Mouse (Mus musculus) G1E (cell line): ENCODE measurements around the gene Rem2. TPM values are rescaled to one million over a fixed set of nuclear protein-coding genes. Genes with fewer than 3 reads are reported as not detected.

ENCODE experiments used
- ATAC-seq: 2 replicates; pipeline ENCODE4 v1.8.0; 2016; ENCODE audit warnings: mild to moderate bottlenecking; ENCODE audit not compliant: insufficient number of reproducible peaks, poor library complexity, low FRiP score, severe bottlenecking; ENCODE audit errors: extremely low read depth
- DNase-seq: peaks from one replicate; pipeline ENCODE4 v3.0.0; 2012; ENCODE audit warnings: low spot score
- H3K27me3 ChIP-seq: 2 replicates; pipeline ENCODE4 v1.6.1; 2012; ENCODE audit warnings: mild to moderate bottlenecking, low read length, inconsistent platforms; ENCODE audit not compliant: insufficient read depth
- H3K36me3 ChIP-seq: replicated peaks from 2 replicates; pipeline ENCODE3; 2012; ENCODE audit warnings: mild to moderate bottlenecking, inconsistent platforms
- H3K4me1 ChIP-seq: 2 replicates; pipeline ENCODE4 v1.6.1; 2012; ENCODE audit warnings: low read depth, low read length, inconsistent platforms, mixed read lengths; ENCODE audit not compliant: insufficient read depth
- H3K4me3 ChIP-seq: 2 replicates; pipeline ENCODE4 v1.5.1; 2012; ENCODE audit warnings: low read depth, mild to moderate bottlenecking, inconsistent platforms, low read length, moderate library complexity, mixed read lengths
- H3K9me3 ChIP-seq: replicated peaks from 2 replicates; pipeline ENCODE4 v1.6.1; 2012; ENCODE audit warnings: inconsistent platforms
- CTCF ChIP-seq: IDR thresholded peaks from 2 replicates; pipeline ENCODE4 v1.5.1; 2012; ENCODE audit warnings: low read depth, low read length, inconsistent platforms, mixed read lengths
- GATA1 ChIP-seq: IDR thresholded peaks from 2 replicates; pipeline ENCODE4 v1.6.1; 2012; ENCODE audit warnings: borderline replicate concordance, low read length, inconsistent platforms, mixed read lengths
- GATA2 ChIP-seq: IDR thresholded peaks from 2 replicates; pipeline ENCODE4 v1.6.1; 2012; ENCODE audit warnings: low read depth, low read length, inconsistent platforms, borderline replicate concordance
- POLR2AphosphoS5 ChIP-seq: IDR thresholded peaks from 2 replicates; pipeline ENCODE4 v1.6.1; 2012; ENCODE audit warnings: low read depth, low read length, inconsistent platforms; ENCODE audit not compliant: insufficient replicate concordance
- TAL1 ChIP-seq: conservative IDR thresholded peaks from 2 replicates; pipeline ENCODE4 v1.6.1; 2012; ENCODE audit warnings: low read depth, low read length, inconsistent platforms, mixed read lengths
- polyA plus RNA-seq: library from polyadenylated mRNA; stranded (reverse); fragments of >175 nt; gene quantifications from 2 replicates; pipeline ENCODE4 v1.2.3, GENCODE M21; 2012
- total RNA-seq, 2 experiments: library from RNA; stranded (forward) in 1 of 2; stranded (reverse) in 1 of 2; fragments of 200-1000 nt in 1 of 2; fragments of >200 nt in 1 of 2; fragmentation: Nextera tagmentation in 1 of 2; gene quantifications; 2 replicates each; pipeline ENCODE4 v1.2.3; 2014 to 2017

Gene Rem2
- total RNA-seq (2014; fragmentation: Nextera tagmentation): not detected in 2 replicates
- not detected in 2 replicates for total RNA-seq (2017)
- 0.06 and 0.08 TPM in 2 replicates for polyA plus RNA-seq

- peaks cover 57% of the 10 kb centered on the region for H3K27me3 ChIP-seq
- no peak within 1 kb of the TSS for H3K4me3 ChIP-seq
- H3K36me3 ChIP-seq: peaks cover 10% of the 10 kb centered on the region
- TF ChIP-seq CTCF: no peak
- H3K4me1 ChIP-seq: peaks cover 8% of the 10 kb centered on the region
- ATAC-seq (no peak), DNase-seq (no peak)
- H3K9me3 ChIP-seq: no peaks in the 10 kb centered on the region
Observed at GRCm38 (mm10) chr14:54475941-54476844, at the start of gene Rem2. TSS of gene Rem2 (plus strand) at chr14:54476100.

GRCm38 (mm10) chr14:54426689-54427398, 49.1 kb upstream of the Rem2 start, which contains the start of gene Mrpl52:
TSS of gene Mrpl52 (plus strand) at chr14:54426909.
- H3K27me3 ChIP-seq: no peaks in the 10 kb centered on the region
- no peak; the same call in 1 of the 2 replicates for TF ChIP-seq TAL1
- no peak for TF ChIP-seq CTCF
- no peak for TF ChIP-seq GATA2
- peaks cover 70% of the 10 kb centered on the region for H3K4me1 ChIP-seq
- peak; percentile 66 for ATAC-seq
- peaks cover 32% of the 10 kb centered on the region for H3K36me3 ChIP-seq
- peak; percentile 85 for DNase-seq
- H3K9me3 ChIP-seq: no peaks in the 10 kb centered on the region
- H3K4me3 ChIP-seq: peak within 1 kb of the TSS; percentile 95

GRCm38 (mm10) chr14:54427696-54428095, 48.2 kb upstream of the Rem2 start:
- Histone ChIP-seq H3K4me3 (peak overlapping the region; percentile 95), H3K36me3 (peaks cover 30% of the 10 kb centered on the region), H3K9me3 (no peaks in the 10 kb centered on the region), H3K27me3 (no peaks in the 10 kb centered on the region), H3K4me1 (peaks cover 73% of the 10 kb centered on the region)
- no peak for ATAC-seq
- TF ChIP-seq POLR2AphosphoS5 (no peak), CTCF (no peak), TAL1 (no peak), GATA2 (no peak), GATA1 (no peak)
- DNase-seq: no peak

GRCm38 (mm10) chr14:54428421-54428820, 47.5 kb upstream of the Rem2 start:
- H3K4me3 ChIP-seq: peak overlapping the region; percentile 20; the same call in 1 of the 2 replicates
- no peaks in the 10 kb centered on the region for H3K9me3 ChIP-seq
- TF ChIP-seq CTCF (no peak), POLR2AphosphoS5 (no peak), GATA1 (no peak), TAL1 (no peak), GATA2 (no peak)
- no peaks in the 10 kb centered on the region for H3K27me3 ChIP-seq
- peaks cover 37% of the 10 kb centered on the region for H3K36me3 ChIP-seq
- H3K4me1 ChIP-seq: peaks cover 76% of the 10 kb centered on the region
- DNase-seq: no peak
- ATAC-seq: no peak

GRCm38 (mm10) chr14:54429332-54430093, 46.4 kb upstream of the Rem2 start:
- Histone ChIP-seq H3K4me1 (peaks cover 78% of the 10 kb centered on the region), H3K36me3 (peaks cover 48% of the 10 kb centered on the region), H3K4me3 (peak overlapping the region; percentile 83; the same call in 1 of the 2 replicates), H3K27me3 (no peaks in the 10 kb centered on the region), H3K9me3 (no peaks in the 10 kb centered on the region)
- no peak for TF ChIP-seq TAL1
- TF ChIP-seq CTCF: no peak
- TF ChIP-seq GATA1: no peak
- no peak for TF ChIP-seq POLR2AphosphoS5
- TF ChIP-seq GATA2: no peak
- ATAC-seq: no peak
- no peak for DNase-seq
